Mouse (Mus musculus) liver, embryonic 14.5 days (tissue): ENCODE data around the gene Sigirr.

Source experiments
- CTCF ChIP-seq: IDR thresholded peaks from 2 replicates; pipeline ENCODE4 v1.5.1; 2016; ENCODE audit warnings: antibody characterized with exemption, low read depth, control low read depth
- EP300 ChIP-seq: IDR thresholded peaks from 2 replicates; pipeline ENCODE4 v1.6.1; 2016; ENCODE audit warnings: antibody characterized with exemption, low read depth

DNA sequence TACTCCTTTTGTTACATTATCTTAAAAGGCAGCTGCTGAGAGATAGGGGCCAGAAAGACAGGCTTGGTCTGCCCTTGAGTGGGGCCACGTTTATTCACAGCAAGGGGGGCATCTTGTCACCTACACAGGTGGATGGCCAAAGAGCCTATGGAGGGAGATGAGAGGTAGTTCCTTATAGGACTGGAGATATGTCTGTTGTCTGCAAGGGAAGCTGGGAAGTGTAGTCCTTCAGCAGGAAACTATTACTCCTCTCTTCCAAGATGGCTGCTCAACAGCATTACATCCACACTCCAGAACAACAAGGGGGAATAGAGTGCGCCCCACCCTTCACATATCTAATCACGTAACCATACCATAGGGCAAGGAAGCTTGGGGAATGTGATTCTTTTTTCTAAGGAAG, 19.1 kb upstream of the Sigirr start:
- TF ChIP-seq EP300 (no peak), CTCF (no peak)
